Mouse (Mus musculus): ENCODE measurements around the gene Taar9. TPM values are rescaled to one million over a fixed set of nuclear protein-coding genes. Genes with fewer than 3 reads are reported as not detected.

Gene Taar9
- polyA plus RNA-seq, 1 experiment from 2014 or later, result not detected

Other genes starting within 250 kb of the Taar9 start
- 7.0 and 7.3 TPM in 2 replicates for gene Vnn1, start 214.8 kb downstream of the Taar9 start, polyA plus RNA-seq (2014; fragmentation: Nextera tagmentation; extraction: Ambion mirVana)
- gene Taar1, start 189.2 kb downstream of the Taar9 start, polyA plus RNA-seq (2014; fragmentation: Nextera tagmentation; extraction: Ambion mirVana), result not detected in 2 replicates
- gene Taar2, start 171.0 kb downstream of the Taar9 start, polyA plus RNA-seq (2014; fragmentation: Nextera tagmentation; extraction: Ambion mirVana), result not detected in 2 replicates
- gene Taar3, start 160.0 kb downstream of the Taar9 start, polyA plus RNA-seq (2014; fragmentation: Nextera tagmentation; extraction: Ambion mirVana), result not detected in 2 replicates
- not detected in 2 replicates for gene Taar4, start 149.0 kb downstream of the Taar9 start, polyA plus RNA-seq (2014; fragmentation: Nextera tagmentation; extraction: Ambion mirVana)
- not detected in 2 replicates for gene Taar5, start 138.8 kb downstream of the Taar9 start, polyA plus RNA-seq (2014; fragmentation: Nextera tagmentation; extraction: Ambion mirVana)
- gene Taar6, start 123.9 kb downstream of the Taar9 start, polyA plus RNA-seq (2014; fragmentation: Nextera tagmentation; extraction: Ambion mirVana), result not detected in 2 replicates
- gene Taar7a, start 116.1 kb downstream of the Taar9 start, polyA plus RNA-seq (2014; fragmentation: Nextera tagmentation; extraction: Ambion mirVana), result not detected in 2 replicates
- not detected in 2 replicates for gene Taar7b, start 109.6 kb downstream of the Taar9 start, polyA plus RNA-seq (2014; fragmentation: Nextera tagmentation; extraction: Ambion mirVana)
- gene Taar7d, start 82.3 kb downstream of the Taar9 start, polyA plus RNA-seq (2014; fragmentation: Nextera tagmentation; extraction: Ambion mirVana), result not detected in 2 replicates
- not detected in 2 replicates for gene Taar7e, start 71.9 kb downstream of the Taar9 start, polyA plus RNA-seq (2014; fragmentation: Nextera tagmentation; extraction: Ambion mirVana)
- not detected in 2 replicates for gene Taar7f, start 60.0 kb downstream of the Taar9 start, polyA plus RNA-seq (2014; fragmentation: Nextera tagmentation; extraction: Ambion mirVana)
- not detected in 2 replicates for gene Taar8a, start 33.0 kb downstream of the Taar9 start, polyA plus RNA-seq (2014; fragmentation: Nextera tagmentation; extraction: Ambion mirVana)
- gene Taar8b, start 17.2 kb downstream of the Taar9 start, polyA plus RNA-seq (2014; fragmentation: Nextera tagmentation; extraction: Ambion mirVana), result not detected in 2 replicates
- gene Taar8c, start 7.6 kb downstream of the Taar9 start, polyA plus RNA-seq (2014; fragmentation: Nextera tagmentation; extraction: Ambion mirVana), result not detected in 2 replicates
- gene Stx7, start 39.8 kb upstream of the Taar9 start, polyA plus RNA-seq (2014; fragmentation: Nextera tagmentation; extraction: Ambion mirVana), result 89.8 and 99.4 TPM in 2 replicates
- gene Moxd1, start 114.0 kb upstream of the Taar9 start, polyA plus RNA-seq (2014; fragmentation: Nextera tagmentation; extraction: Ambion mirVana), result 3.7 and 5.8 TPM in 2 replicates